Mouse (Mus musculus): Measurements from ENCODE around the gene Ccdc96. TPM values are rescaled to one million over a fixed set of nuclear protein-coding genes. Genes with fewer than 3 reads are reported as not detected.

The Ccdc96 gene
- 1.0 and 1.4 TPM in 2 replicates for polyA plus RNA-seq (2012; rRNA removed)

GRCm38 (mm10) chr5:36484171-36484990 is at the start of gene Ccdc96, which contains the start of gene Tada2b:
TSS of gene Ccdc96 (plus strand) at chr5:36484588.
TSS of gene Tada2b (minus strand) at chr5:36484285.
- H3K4me1 ChIP-seq (ENCODE audit: control insufficient read depth, insufficient read depth, low read length), result peaks cover 20% of the 10 kb centered on the region
- H3K27ac ChIP-seq (ENCODE audit: insufficient read depth, low read length), result peak within 1 kb of the TSS; percentile 10
- 4% methylated on average over 96 of the region's 97 CpGs for WGBS
- H3K4me3 ChIP-seq (replicated peaks; ENCODE audit: insufficient read depth, low read depth, low read length), result peak within 1 kb of the TSS; percentile 85
- DNase-seq, result peak; percentile 97 to 99
- no peaks in the 10 kb centered on the region for H3K27me3 ChIP-seq (ENCODE audit: control insufficient read depth, insufficient read depth, low read length)
- TF ChIP-seq CTCF (IDR thresholded peaks at IDR 0.05; ENCODE audit: borderline replicate concordance, insufficient read depth, low read depth, low read length) (peak; percentile 11; the same call in 1 of the 2 replicates), POLR2A (IDR thresholded peaks at IDR 0.05; ENCODE audit: borderline replicate concordance, insufficient read depth, low read length) (no peak)

GRCm38 (mm10) chr5:36436858-36437257 is 47.5 kb upstream of the Ccdc96 start:
- H3K27me3 ChIP-seq (ENCODE audit: control insufficient read depth, insufficient read depth, low read length), result no peaks in the 10 kb centered on the region
- WGBS, result 85% methylated on average over 4 of the region's 4 CpGs
- H3K27ac ChIP-seq (ENCODE audit: insufficient read depth, low read length), result no peak overlapping the region
- no peaks in the 10 kb centered on the region for H3K4me1 ChIP-seq (ENCODE audit: control insufficient read depth, insufficient read depth, low read length)
- no peak for DNase-seq
- no peak for TF ChIP-seq CTCF (IDR thresholded peaks at IDR 0.05; ENCODE audit: borderline replicate concordance, insufficient read depth, low read depth, low read length)
- TF ChIP-seq POLR2A (IDR thresholded peaks at IDR 0.05; ENCODE audit: borderline replicate concordance, insufficient read depth, low read length), result no peak
- no peak overlapping the region for H3K4me3 ChIP-seq (replicated peaks; ENCODE audit: insufficient read depth, low read depth, low read length)

- H3K4me3 ChIP-seq (replicated peaks; ENCODE audit: insufficient read depth, low read depth, low read length), result no peak overlapping the region
- no peak for DNase-seq
- no peaks in the 10 kb centered on the region for H3K27me3 ChIP-seq (ENCODE audit: control insufficient read depth, insufficient read depth, low read length)
- H3K4me1 ChIP-seq (ENCODE audit: control insufficient read depth, insufficient read depth, low read length), result peaks cover 12% of the 10 kb centered on the region
- 35% methylated on average over 3 of the region's 3 CpGs for whole genome bisulfite sequencing
- no peak overlapping the region for H3K27ac ChIP-seq (ENCODE audit: insufficient read depth, low read length)
- TF ChIP-seq POLR2A (IDR thresholded peaks at IDR 0.05; ENCODE audit: borderline replicate concordance, insufficient read depth, low read length), result no peak
- no peak for TF ChIP-seq CTCF (IDR thresholded peaks at IDR 0.05; ENCODE audit: borderline replicate concordance, insufficient read depth, low read depth, low read length)
These were observed 43.6 kb upstream of the Ccdc96 start for GRCm38 (mm10) chr5:36440741-36441140.

- H3K27ac ChIP-seq (ENCODE audit: insufficient read depth, low read length), result no peak overlapping the region
These were observed 39.8 kb upstream of the Ccdc96 start for GRCm38 (mm10) chr5:36444611-36445010.

GRCm38 (mm10) chr5:36445028-36445427 is 39.4 kb upstream of the Ccdc96 start:
- WGBS, result 5% methylated on average over 8 of the region's 8 CpGs
- Histone ChIP-seq H3K27me3 (ENCODE audit: control insufficient read depth, insufficient read depth, low read length) (no peaks in the 10 kb centered on the region), H3K4me3 (replicated peaks; ENCODE audit: insufficient read depth, low read depth, low read length) (no peak overlapping the region), H3K27ac (ENCODE audit: insufficient read depth, low read length) (no peak overlapping the region), H3K4me1 (ENCODE audit: control insufficient read depth, insufficient read depth, low read length) (peaks cover 12% of the 10 kb centered on the region)
- DNase-seq, result peak; percentile 69 to 78
- TF ChIP-seq POLR2A (IDR thresholded peaks at IDR 0.05; ENCODE audit: borderline replicate concordance, insufficient read depth, low read length), result no peak
- TF ChIP-seq CTCF (IDR thresholded peaks at IDR 0.05; ENCODE audit: borderline replicate concordance, insufficient read depth, low read depth, low read length), result no peak

More at GRCm38 (mm10) chr5:36444611-36445010, 39.8 kb upstream of the Ccdc96 start:
- DNase-seq, result peak in 1 of 2 experiments; percentile 19
- TF ChIP-seq POLR2A (IDR thresholded peaks at IDR 0.05; ENCODE audit: borderline replicate concordance, insufficient read depth, low read length) (no peak), CTCF (IDR thresholded peaks at IDR 0.05; ENCODE audit: borderline replicate concordance, insufficient read depth, low read depth, low read length) (no peak)
- Histone ChIP-seq H3K4me1 (ENCODE audit: control insufficient read depth, insufficient read depth, low read length) (peaks cover 12% of the 10 kb centered on the region), H3K4me3 (replicated peaks; ENCODE audit: insufficient read depth, low read depth, low read length) (no peak overlapping the region), H3K27me3 (ENCODE audit: control insufficient read depth, insufficient read depth, low read length) (no peaks in the 10 kb centered on the region)
- 12% methylated on average over 4 of the region's 4 CpGs for WGBS

GRCm38 (mm10) chr5:36446166-36446890 is 38.1 kb upstream of the Ccdc96 start:
- TF ChIP-seq CTCF (IDR thresholded peaks at IDR 0.05; ENCODE audit: borderline replicate concordance, insufficient read depth, low read depth, low read length) (no peak), POLR2A (IDR thresholded peaks at IDR 0.05; ENCODE audit: borderline replicate concordance, insufficient read depth, low read length) (no peak)
- H3K4me1 ChIP-seq (ENCODE audit: control insufficient read depth, insufficient read depth, low read length), result peaks cover 12% of the 10 kb centered on the region
- H3K27ac ChIP-seq (ENCODE audit: insufficient read depth, low read length), result no peak overlapping the region
- no peak for DNase-seq
- H3K27me3 ChIP-seq (ENCODE audit: control insufficient read depth, insufficient read depth, low read length), result no peaks in the 10 kb centered on the region
- H3K4me3 ChIP-seq (replicated peaks; ENCODE audit: insufficient read depth, low read depth, low read length), result no peak overlapping the region
- 51% methylated on average over 9 of the region's 9 CpGs for WGBS

GRCm38 (mm10) chr5:36447872-36448271 is 36.5 kb upstream of the Ccdc96 start:
- no peak for DNase-seq
- Histone ChIP-seq H3K27ac (ENCODE audit: insufficient read depth, low read length) (no peak overlapping the region), H3K4me1 (ENCODE audit: control insufficient read depth, insufficient read depth, low read length) (peaks cover 12% of the 10 kb centered on the region), H3K27me3 (ENCODE audit: control insufficient read depth, insufficient read depth, low read length) (no peaks in the 10 kb centered on the region), H3K4me3 (replicated peaks; ENCODE audit: insufficient read depth, low read depth, low read length) (no peak overlapping the region)
- 93% methylated on average over 12 of the region's 12 CpGs for WGBS
- TF ChIP-seq POLR2A (IDR thresholded peaks at IDR 0.05; ENCODE audit: borderline replicate concordance, insufficient read depth, low read length) (no peak), CTCF (IDR thresholded peaks at IDR 0.05; ENCODE audit: borderline replicate concordance, insufficient read depth, low read depth, low read length) (no peak)
